Mouse (Mus musculus) spleen, adult 18-20 months (tissue): Measurements from ENCODE around the gene Tbc1d15.

Source experiments
- DNase-seq, 2 experiments: peaks; one replicate each; pipeline ENCODE4 v3.0.0; 2022; ENCODE audit warnings: mixed read lengths in 2 of 2

Tbc1d15 gene

DNA sequence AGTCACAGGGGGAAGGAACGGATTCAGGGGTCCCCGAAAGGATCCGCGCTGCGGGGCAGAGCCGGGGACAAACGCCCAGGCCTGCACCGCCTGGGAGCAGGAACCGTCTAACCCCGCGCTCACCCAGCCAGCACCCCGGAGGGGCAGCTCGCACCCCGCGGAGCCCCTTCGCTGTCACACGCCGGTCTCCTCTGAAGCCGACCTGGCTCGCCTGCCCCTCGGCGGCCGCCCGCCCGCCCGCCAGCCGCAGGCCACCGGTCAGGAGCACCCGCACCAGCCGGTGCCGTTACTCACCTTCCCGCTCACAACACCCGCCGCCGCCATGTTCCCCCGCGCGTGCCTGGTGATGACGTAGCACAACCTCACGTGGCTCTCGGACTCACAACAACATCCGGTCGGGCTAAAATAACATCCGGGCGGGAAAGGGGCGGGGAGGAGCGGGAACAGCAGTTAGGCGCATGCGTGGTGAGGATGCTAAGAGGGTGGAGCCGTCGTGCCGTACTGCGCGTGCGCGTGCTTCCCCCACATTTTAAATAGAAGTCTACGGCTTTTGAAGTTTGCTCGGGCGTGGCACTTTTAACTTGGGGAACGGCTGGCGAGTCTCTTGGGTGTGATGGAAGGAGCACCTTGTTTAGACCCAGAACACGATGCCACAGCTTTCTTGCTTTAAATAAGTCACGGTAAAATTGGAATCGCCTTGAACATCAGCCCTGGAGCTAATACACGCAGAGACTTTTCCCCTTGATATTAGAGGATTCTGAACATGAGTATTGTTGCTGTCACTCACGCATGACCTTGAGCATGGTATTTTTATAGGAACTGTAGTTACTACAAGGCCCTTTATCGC, at the start of gene Tbc1d15:
TSS of gene Tbc1d15 (minus strand) at position 380 of the 847 bp plus-strand sequence.
- peak; percentile 96 to 97 for DNase-seq

- no peak for DNase-seq
These were observed 47.4 kb upstream of the Tbc1d15 start for GRCm38 (mm10) chr10:115298683-115299082.

DNA sequence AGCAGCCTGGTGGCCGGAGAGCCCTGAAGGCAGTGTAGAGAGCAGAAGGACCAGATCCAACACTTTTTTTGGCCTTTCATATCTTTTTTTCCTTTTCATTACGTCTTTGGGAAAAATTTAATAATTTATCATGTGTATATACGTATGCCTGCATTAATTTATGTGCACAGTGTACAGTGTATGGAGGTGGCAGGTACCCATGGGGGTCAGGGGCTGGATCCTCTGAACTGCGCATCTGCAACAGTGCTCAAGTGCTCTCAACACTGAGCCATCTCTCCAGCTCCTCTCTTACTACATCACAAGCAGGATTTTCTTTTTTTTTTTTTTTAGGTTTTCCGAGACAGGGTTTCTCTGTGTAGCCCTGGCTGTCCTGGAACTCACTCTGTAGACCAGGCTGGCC, 46.3 kb upstream of the Tbc1d15 start:
- DNase-seq, result no peak

DNA sequence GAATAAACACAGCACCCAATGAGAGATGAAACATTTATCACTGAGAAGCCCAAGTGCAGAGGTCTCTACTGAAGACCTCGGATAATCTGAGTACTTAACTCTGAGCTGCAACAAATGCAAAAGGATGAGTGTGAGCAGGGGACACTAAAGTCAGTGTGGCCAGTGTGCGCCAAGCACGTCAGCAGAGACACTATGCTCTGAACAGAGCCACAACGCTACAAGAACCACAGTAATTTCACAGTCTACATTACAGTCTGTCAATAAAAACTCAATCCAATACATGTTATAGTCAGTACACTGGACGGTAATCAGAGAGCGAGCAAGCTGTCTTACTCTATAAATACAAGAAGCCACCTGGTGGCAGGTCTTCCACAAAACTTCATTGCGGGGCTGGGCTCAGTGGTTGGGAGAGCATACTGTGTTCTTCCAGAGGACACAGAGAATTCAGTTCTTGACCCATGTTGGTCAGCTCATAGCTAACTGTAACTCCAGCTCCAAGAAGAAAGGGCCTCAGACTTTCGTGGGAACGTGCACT, 45.2 kb upstream of the Tbc1d15 start:
- no peak for DNase-seq

GRCm38 (mm10) chr10:115295162-115295561, 43.9 kb upstream of the Tbc1d15 start:
- no peak for DNase-seq

- DNase-seq, result no peak
These were observed 43.4 kb upstream of the Tbc1d15 start for GRCm38 (mm10) chr10:115294715-115295114.

DNA sequence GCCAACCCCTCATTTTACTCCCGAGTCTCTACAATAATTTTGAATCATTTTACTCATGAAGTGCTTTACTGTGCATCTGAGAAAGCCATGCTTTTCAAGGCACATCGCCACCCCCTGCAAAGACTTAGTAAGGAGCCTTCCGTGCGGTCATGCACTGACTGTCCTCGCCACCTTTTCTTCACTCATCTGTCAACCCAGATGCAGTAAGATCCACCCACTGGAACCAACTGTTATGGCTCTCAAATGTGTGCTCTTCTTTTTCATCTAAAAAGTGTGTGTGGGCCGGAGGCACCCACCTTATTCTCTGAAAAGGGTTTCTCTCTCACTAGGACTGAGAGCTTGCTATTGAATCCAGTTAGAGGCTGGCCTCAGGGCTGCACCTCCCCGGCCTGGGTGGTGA, 42.7 kb upstream of the Tbc1d15 start:
- no peak for DNase-seq

GRCm38 (mm10) chr10:115290671-115291070, 39.4 kb upstream of the Tbc1d15 start:
- DNase-seq, result no peak

GRCm38 (mm10) chr10:115288856-115289255, 37.6 kb upstream of the Tbc1d15 start:
- DNase-seq, result no peak

- DNase-seq, result no peak
These were observed 32.9 kb upstream of the Tbc1d15 start for GRCm38 (mm10) chr10:115284170-115284569.

GRCm38 (mm10) chr10:115281381-115281780, 30.1 kb upstream of the Tbc1d15 start:
- no peak for DNase-seq

GRCm38 (mm10) chr10:115271649-115272048, 20.4 kb upstream of the Tbc1d15 start:
- DNase-seq, result no peak

DNA sequence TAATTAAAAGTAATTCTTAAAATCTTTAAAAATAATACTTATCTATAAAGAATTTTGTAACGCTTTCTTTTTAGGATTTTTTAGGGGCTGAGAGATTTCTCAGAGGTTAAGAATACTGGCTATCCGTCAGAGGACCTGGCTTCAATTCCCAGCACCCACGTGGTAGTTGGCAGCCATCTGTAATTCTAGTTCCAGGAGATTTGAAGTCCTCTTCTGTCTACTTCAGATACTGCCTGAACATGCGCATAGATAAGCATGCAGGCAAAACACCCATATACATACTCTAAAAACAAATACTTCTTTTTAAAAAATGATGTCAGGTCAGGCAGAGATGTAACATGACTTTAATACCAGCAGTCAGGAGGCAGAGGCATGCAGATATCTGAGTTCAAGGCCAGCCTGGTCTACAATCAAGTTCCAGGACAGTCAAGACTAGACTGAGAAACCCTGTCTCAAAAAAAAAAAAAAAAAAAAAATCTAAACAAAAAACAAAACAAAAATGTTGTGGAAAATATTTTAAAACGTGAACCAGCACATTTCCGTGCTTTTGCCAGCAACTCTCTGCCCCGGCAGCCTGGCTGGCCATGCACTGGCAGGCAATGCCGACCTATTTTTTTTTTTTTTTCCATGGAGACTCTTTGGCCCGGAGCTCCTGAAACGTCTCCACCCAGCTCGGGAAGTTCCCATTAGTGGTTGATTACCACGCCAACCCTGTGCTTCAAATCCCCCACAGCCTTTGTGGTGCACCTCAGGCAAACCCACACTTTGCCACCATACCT, 19.5 kb upstream of the Tbc1d15 start:
- no peak for DNase-seq

- no peak for DNase-seq
These were observed 11.8 kb upstream of the Tbc1d15 start for GRCm38 (mm10) chr10:115262926-115263562.

- no peak for DNase-seq
These were observed 11.0 kb upstream of the Tbc1d15 start for GRCm38 (mm10) chr10:115262261-115262660.

DNA sequence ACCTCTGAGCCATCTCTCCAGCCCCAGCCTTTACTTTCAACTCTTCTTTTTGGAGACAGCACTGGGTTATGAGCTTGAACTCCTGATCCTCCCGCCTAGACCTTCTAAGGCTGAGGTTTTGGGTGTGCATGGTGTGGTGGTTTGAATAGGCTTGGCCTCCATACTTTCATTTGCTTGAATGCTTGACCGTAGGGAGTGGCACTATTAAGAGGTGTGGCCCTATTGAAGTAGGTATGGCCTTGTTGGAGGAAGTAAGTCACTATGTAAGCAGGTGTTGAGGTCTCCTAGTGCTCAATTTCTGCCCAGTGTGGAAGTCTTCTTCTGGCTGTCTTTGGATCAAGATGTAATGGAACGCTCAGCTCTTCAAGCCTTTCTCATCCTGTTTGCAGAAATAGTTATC, 10.2 kb upstream of the Tbc1d15 start:
- no peak for DNase-seq

DNA sequence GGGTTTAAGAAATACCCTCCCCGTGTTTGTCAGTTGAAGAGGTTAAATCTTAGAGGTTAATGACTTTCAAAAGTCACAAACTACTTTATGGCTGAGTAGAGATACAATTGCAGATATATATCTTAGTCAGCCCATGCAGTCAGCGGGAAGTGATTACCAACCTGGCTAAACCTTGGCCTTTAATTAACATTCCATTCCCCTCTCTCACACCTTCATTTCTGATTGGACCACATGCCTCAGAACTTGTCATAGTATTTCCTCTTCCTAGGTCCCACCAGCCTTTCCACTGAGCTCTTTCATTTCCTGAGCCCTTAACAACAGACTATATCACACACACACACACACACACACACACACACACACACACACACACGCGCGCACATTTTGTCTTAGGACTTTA, 4.9 kb upstream of the Tbc1d15 start:
- no peak for DNase-seq

GRCm38 (mm10) chr10:115253521-115253920, 2.3 kb upstream of the Tbc1d15 start:
- no peak for DNase-seq

GRCm38 (mm10) chr10:115252321-115252757, 1.1 kb upstream of the Tbc1d15 start:
- DNase-seq, result peak in 1 of 2 experiments; percentile 18

GRCm38 (mm10) chr10:115250235-115251087, 806 bp downstream of the Tbc1d15 start:
- DNase-seq, result no peak

GRCm38 (mm10) chr10:115248041-115248440, 3.2 kb downstream of the Tbc1d15 start:
- no peak for DNase-seq

DNA sequence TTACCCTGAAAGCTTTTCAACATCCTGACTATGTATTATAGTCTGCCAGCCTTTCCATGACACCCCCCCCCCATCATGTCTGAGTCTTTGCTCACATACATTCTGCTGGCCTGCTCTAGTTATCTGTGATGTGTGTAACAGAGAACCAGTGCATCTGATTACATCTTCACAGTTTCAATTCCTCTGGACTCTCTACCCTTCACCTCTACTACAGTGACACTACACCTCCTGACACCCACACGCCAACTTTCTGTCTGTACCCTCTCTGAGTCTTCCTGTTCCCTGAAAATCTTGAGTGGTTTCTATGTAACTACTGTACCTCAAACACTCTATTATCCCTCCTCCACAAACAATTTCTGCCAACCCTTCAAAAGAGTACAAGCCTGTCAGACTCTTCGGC, 5.8 kb downstream of the Tbc1d15 start:
- DNase-seq, result no peak
